In the genomic region with DNA sequence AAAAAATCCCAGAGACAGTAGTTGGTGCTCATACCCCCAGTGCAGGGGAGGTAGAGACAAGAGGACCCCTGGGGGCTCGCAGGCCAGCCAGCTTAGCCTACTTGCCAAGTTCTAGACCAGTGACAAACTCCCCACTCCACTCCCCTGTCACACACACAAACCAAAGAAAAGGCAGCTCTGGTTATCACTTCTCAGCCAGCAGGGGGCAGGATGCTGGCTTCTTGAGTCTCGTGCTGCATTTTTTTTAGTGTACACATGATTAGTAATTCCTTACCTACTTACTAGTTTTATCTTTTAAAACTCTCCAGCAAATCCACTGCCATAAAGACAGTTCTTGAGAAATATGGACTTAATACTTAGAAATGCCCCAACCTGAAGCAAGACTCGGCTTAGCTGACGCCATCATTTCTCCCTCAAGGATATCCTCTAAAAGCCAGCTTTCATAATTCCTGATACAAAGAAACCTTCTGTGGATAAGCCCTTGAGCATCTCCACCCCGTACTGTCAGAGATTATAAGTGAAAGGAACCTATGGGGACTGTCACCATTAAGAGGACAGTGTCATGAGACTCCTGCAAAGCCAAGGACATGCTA, we compare ENCODE assay signal across 9 mouse cellular contexts. TPM values are rescaled to one million over a fixed set of nuclear protein-coding genes. Genes with fewer than 3 reads are reported as not detected.
A peak's percentile ranks its signal among the peaks of the same experiment; 100 is the strongest.
DNase-seq lines count a peak whose midpoint lies in the region; ATAC-seq and TF ChIP-seq lines count a peak whose summit lies in the region.
"Had no signal": no experiment of that assay in that cellular context is flagged by ENCODE, and none has a peak within 500 bp of the region (broad histone marks: within the 10 kb centered on the region; RNA-seq: fewer than 3 reads in every experiment).

No protein-coding gene starts in this region.

- peaks cover 0 to 3% of the 10 kb centered on the region in 2 experiments; a peak in 1 of 4 replicates for H3K4me1 ChIP-seq in liver, embryonic 14.5 days (replicated peaks; ENCODE audit: control insufficient read depth in 2 of 2, insufficient read depth in 2 of 2, low read length in 1 of 2)
- H3K4me1 ChIP-seq in liver, embryonic 12.5 days, result peaks cover 4% of the 10 kb centered on the region; the same call in 1 of the 2 replicates
- H3K4me1 ChIP-seq: liver, embryonic 13.5 days had no signal

- peak; percentile 62 for TF ChIP-seq CTCF in liver, embryonic 14.5 days (IDR thresholded peaks at IDR 0.05; ENCODE audit: low read depth)
- peak; percentile 69 for TF ChIP-seq CTCF in Patski (IDR thresholded peaks at IDR 0.05)

- CTCF ChIA-PET in Patski (lab: Charles Lee), result interaction anchor here (0.9 to 2.0 kb wide), 5 partner anchors 11 to 138 kb away, joined by 3 to 5 read pairs (median 3); no protein-coding TSS in a partner anchor

- WGBS in liver, embryonic 14.5 days (ENCODE audit: insufficient replicate concordance), result 47% methylated on average over 5 of the region's 5 CpGs
- 53% methylated on average over 5 of the region's 5 CpGs for WGBS in liver, embryonic 12.5 days (ENCODE audit: insufficient replicate concordance)

- DNase-seq in embryo, embryonic 11 days, result peak; percentile 64
- no peak for DNase-seq in embryo, embryonic 9.5 days (ENCODE audit: extremely low spot score)
- DNase-seq in liver, embryonic 14.5 days (ENCODE audit: low read depth in 3 of 3, low spot score in 3 of 3), result no peak
- DNase-seq in Patski (ENCODE audit: low read depth, low spot score) (no peak), MN1 (ENCODE audit: low spot score) (no peak)
- DNase-seq in kidney, postnatal 25 days, result peak; percentile 55 to 58
- no peak for DNase-seq in ovary, postnatal 10 days (ENCODE audit: low spot score)
- DNase-seq: liver, embryonic 13.5 days had no signal

- no peak for TF ChIP-seq EP300 in liver, embryonic 14.5 days (IDR thresholded peaks at IDR 0.05; ENCODE audit: low read depth)

- no peaks in the 10 kb centered on the region for H3K36me3 ChIP-seq in liver, embryonic 14.5 days (replicated peaks; ENCODE audit: control insufficient read depth, insufficient read depth, low read depth)
- no peaks in the 10 kb centered on the region for H3K36me3 ChIP-seq in liver, embryonic 12.5 days
- H3K36me3 ChIP-seq: liver, embryonic 13.5 days had no signal

- no peak overlapping the region for H3K27ac ChIP-seq in liver, embryonic 14.5 days
- no peak overlapping the region for H3K27ac ChIP-seq in liver, embryonic 12.5 days
- H3K27ac ChIP-seq: liver, embryonic 13.5 days had no signal

- no peaks in the 10 kb centered on the region for H3K27me3 ChIP-seq in liver, embryonic 14.5 days (ENCODE audit: control insufficient read depth, insufficient read depth, low read length)
- H3K27me3 ChIP-seq in liver, embryonic 12.5 days (replicated peaks), result no peaks in the 10 kb centered on the region
- H3K27me3 ChIP-seq in Patski, result no peaks in the 10 kb centered on the region
- H3K27me3 ChIP-seq: liver, embryonic 13.5 days had no signal

- H3K9ac ChIP-seq in liver, embryonic 14.5 days (replicated peaks), result no peak overlapping the region
- H3K9ac ChIP-seq in liver, embryonic 12.5 days, result no peak overlapping the region
- H3K9ac ChIP-seq: liver, embryonic 13.5 days had no signal

- H3K9me3 ChIP-seq in liver, embryonic 14.5 days (ENCODE audit: control insufficient read depth, low read length), result no peaks in the 10 kb centered on the region
- no peaks in the 10 kb centered on the region for H3K9me3 ChIP-seq in liver, embryonic 12.5 days (replicated peaks)
- H3K9me3 ChIP-seq: liver, embryonic 13.5 days had no signal

- POLR2A ChIA-PET in Patski (lab: Charles Lee), result no interaction called here

- no peak overlapping the region for H3K4me3 ChIP-seq in liver, embryonic 14.5 days (ENCODE audit: insufficient read depth in 1 of 2, low read depth in 2 of 2, low read length in 2 of 2)
- no peak overlapping the region for H3K4me3 ChIP-seq in liver, embryonic 12.5 days
- H3K4me3 ChIP-seq: liver, embryonic 13.5 days had no signal

- H3K4me2 ChIP-seq in liver, embryonic 14.5 days (ENCODE audit: low read depth), result no peak overlapping the region
- H3K4me2 ChIP-seq in liver, embryonic 12.5 days, result no peak overlapping the region
- H3K4me2 ChIP-seq: liver, embryonic 13.5 days had no signal

- no peak for ATAC-seq in liver, embryonic 14.5 days (ENCODE audit: insufficient read depth)
- no peak for ATAC-seq in liver, embryonic 12.5 days
- ATAC-seq in Patski, result no peak

- in situ Hi-C loops in Patski (cut with MboI; ENCODE audit: low pct_unique_long_range_greater_than_20kb), result no loop called here

RNA-seq across cellular contexts. Expression of a gene that starts 11.6 kb away (rescaled TPM):
- polyA plus RNA-seq in liver, embryonic 14.5 days (2012; rRNA removed), result 0.92 and 2.8 TPM in 2 replicates
- 4.6 and 4.7 TPM in 2 replicates for polyA plus RNA-seq in liver, embryonic 14.5 days (2014; fragmentation: Nextera tagmentation; extraction: Ambion mirVana)
- 13.1 and 14.1 TPM in 2 replicates for polyA plus RNA-seq in liver, embryonic 12.5 days (2016; fragmentation: Nextera tagmentation; extraction: Ambion mirVana)
- polyA plus RNA-seq in Patski (2021), result 12.0 TPM

Comparison
In these comparisons a context has a peak if more than half of its experiments do, and no peak if none do; other contexts are left out.
1. DNase-seq: peak in embryo, embryonic 11 days (single experiment) and kidney, postnatal 25 days (2 of 2); none in embryo, embryonic 9.5 days (single experiment), liver, embryonic 14.5 days (0 of 3), Patski (single experiment), MN1 (single experiment) and ovary, postnatal 10 days (single experiment).